Mouse (Mus musculus) liver, embryonic 14.5 days (tissue): ENCODE results near the gene Klf16.

Source experiments
- CTCF ChIP-seq: IDR thresholded peaks from 2 replicates; pipeline ENCODE4 v1.5.1; 2016; ENCODE audit warnings: antibody characterized with exemption, low read depth, control low read depth
- EP300 ChIP-seq: IDR thresholded peaks from 2 replicates; pipeline ENCODE4 v1.6.1; 2016; ENCODE audit warnings: antibody characterized with exemption, low read depth

DNA sequence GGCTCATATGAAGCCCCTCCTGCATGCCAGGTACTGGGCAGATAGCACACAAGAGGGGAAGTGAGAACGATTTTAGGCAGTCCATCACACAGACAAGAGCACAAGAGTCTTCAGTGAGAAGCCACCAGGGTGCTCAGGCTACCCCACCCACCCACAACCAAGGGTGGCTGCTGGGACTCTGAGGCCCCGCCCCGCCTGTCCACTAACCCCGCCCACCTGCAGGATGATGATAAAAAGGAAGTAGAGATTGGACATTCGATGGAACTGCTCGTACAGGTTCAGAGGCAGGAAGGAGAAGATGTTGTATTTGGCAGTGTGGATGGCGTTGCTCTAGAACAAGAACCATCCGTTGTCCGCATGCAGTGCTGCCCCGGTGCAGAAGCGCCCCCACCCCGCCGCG, 42.0 kb downstream of the Klf16 start:
- TF ChIP-seq CTCF (no peak), EP300 (no peak)
